Comparison of ENCODE assay signal across 9 mouse cellular contexts in the genomic region with DNA sequence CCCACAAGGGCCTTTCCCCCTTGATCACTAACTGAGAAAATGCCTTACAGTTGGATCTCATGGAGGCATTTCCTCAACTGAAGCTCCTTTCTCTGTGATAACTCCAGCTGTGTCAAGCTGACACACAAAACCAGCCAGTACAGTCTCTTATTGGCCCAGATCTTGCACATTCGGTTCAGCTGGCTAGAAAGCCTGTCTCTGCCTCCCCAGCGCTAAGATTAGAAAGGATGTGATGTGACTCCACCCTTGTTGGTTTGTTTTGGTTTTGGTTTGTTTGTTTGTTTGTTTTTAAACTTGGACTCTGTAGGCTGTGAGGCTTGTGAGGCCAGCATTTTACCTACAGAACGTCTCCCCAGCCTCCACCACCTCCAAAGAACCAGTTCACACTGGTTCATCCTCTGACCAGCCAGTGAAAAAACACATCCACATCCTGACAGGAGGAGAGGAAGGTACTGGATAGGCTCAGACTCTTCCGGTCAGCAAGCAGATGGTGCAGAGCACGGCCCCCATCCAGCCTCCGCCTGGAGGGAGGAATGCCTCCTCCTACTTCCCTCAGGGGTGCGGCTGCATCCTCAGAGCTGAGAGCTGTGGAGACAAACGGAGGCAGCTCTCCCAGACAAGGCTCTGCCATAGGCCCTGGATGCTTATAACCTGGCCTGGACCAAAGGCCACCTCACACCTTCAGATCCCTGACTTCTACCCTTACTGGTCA. TPM values are rescaled to one million over a fixed set of nuclear protein-coding genes. Genes with fewer than 3 reads are reported as not detected.
DNase-seq lines count a peak whose midpoint lies in the region; ATAC-seq and TF ChIP-seq lines count a peak whose summit lies in the region.
"Had no signal": no experiment of that assay in that cellular context is flagged by ENCODE, and none has a peak within 500 bp of the region (broad histone marks: within the 10 kb centered on the region; RNA-seq: fewer than 3 reads in every experiment).

No protein-coding gene starts in this region.

- H3K4me1 ChIP-seq in lung, embryonic 16.5 days (replicated peaks; ENCODE audit: control insufficient read depth, insufficient read depth, low read length) = no peaks in the 10 kb centered on the region
- no peaks in the 10 kb centered on the region for H3K4me1 ChIP-seq in lung, adult 2 months (ENCODE audit: control insufficient read depth, insufficient read depth, low read length)
- H3K4me1 ChIP-seq in forebrain, embryonic 12.5 days = peaks cover 18% of the 10 kb centered on the region
- H3K4me1 ChIP-seq in intestine, embryonic 15.5 days (replicated peaks) = peaks cover 12% of the 10 kb centered on the region

- no peak overlapping the region for H3K9ac ChIP-seq in lung, embryonic 16.5 days (ENCODE audit: low read length)
- no peak overlapping the region for H3K9ac ChIP-seq in forebrain, embryonic 12.5 days
- no peak overlapping the region for H3K9ac ChIP-seq in intestine, embryonic 15.5 days
- H3K9ac ChIP-seq: limb, embryonic 15.5 days had no signal

- no peak overlapping the region for H3K4me2 ChIP-seq in lung, embryonic 16.5 days (ENCODE audit: low read depth, low read length)
- no peak overlapping the region for H3K4me2 ChIP-seq in forebrain, embryonic 12.5 days
- peak overlapping the region; percentile 24 for H3K4me2 ChIP-seq in intestine, embryonic 15.5 days (replicated peaks)
- H3K4me2 ChIP-seq: limb, embryonic 15.5 days had no signal

- ATAC-seq in lung, embryonic 16.5 days (ENCODE audit: low read depth) = peak; percentile 78; the same call in 1 of the 2 replicates
- ATAC-seq in forebrain, embryonic 12.5 days (ENCODE audit: low FRiP score) = peak; percentile 52; the same call in 1 of the 2 replicates
- peak; percentile 46 for ATAC-seq in intestine, embryonic 15.5 days

- DNase-seq in lung, adult 2 months = no peak
- DNase-seq in retina, embryonic 14.5 days (ENCODE audit: low spot score) = peak; percentile 60
- no peak for DNase-seq in spleen, postnatal 14 days (ENCODE audit: low spot score in 2 of 2)
- no peak for DNase-seq in B cell, adult 2 months
- no peak for DNase-seq in thymus, postnatal 10 days (ENCODE audit: low spot score in 2 of 2)

- H3K27ac ChIP-seq in lung, embryonic 16.5 days (ENCODE audit: low read length) = no peak overlapping the region
- H3K27ac ChIP-seq in forebrain, embryonic 12.5 days = peak overlapping the region; percentile 31; the same call in 1 of the 2 replicates
- peak overlapping the region; percentile 44; the same call in 1 of the 2 replicates for H3K27ac ChIP-seq in intestine, embryonic 15.5 days
- H3K27ac ChIP-seq: limb, embryonic 15.5 days had no signal

- WGBS in lung, embryonic 16.5 days = 29% methylated on average over 8 of the region's 8 CpGs
- 32% methylated on average over 8 of the region's 8 CpGs for WGBS in lung, adult 2 months
- 54% methylated on average over 8 of the region's 8 CpGs for WGBS in forebrain, embryonic 12.5 days
- 26% methylated on average over 8 of the region's 8 CpGs for WGBS in intestine, embryonic 15.5 days

- H3K9me3 ChIP-seq in lung, embryonic 16.5 days (ENCODE audit: control insufficient read depth, low read length) = no peaks in the 10 kb centered on the region
- H3K9me3 ChIP-seq in forebrain, embryonic 12.5 days = no peaks in the 10 kb centered on the region
- no peaks in the 10 kb centered on the region for H3K9me3 ChIP-seq in intestine, embryonic 15.5 days
- H3K9me3 ChIP-seq: limb, embryonic 15.5 days had no signal

- no peak for TF ChIP-seq CTCF in lung, adult 2 months (IDR thresholded peaks at IDR 0.05; ENCODE audit: insufficient read depth, low read length)

- no peak for TF ChIP-seq POLR2A in lung, adult 2 months (IDR thresholded peaks at IDR 0.05; ENCODE audit: borderline replicate concordance, extremely low read depth, low read depth, low read length)

- no peak overlapping the region for H3K4me3 ChIP-seq in lung, embryonic 16.5 days (ENCODE audit: low read length)
- H3K4me3 ChIP-seq in lung, adult 2 months (replicated peaks; ENCODE audit: extremely low read depth, low read depth, low read length) = no peak overlapping the region
- H3K4me3 ChIP-seq in forebrain, embryonic 12.5 days (replicated peaks) = no peak overlapping the region
- H3K4me3 ChIP-seq in intestine, embryonic 15.5 days (replicated peaks) = no peak overlapping the region
- H3K4me3 ChIP-seq: limb, embryonic 15.5 days had no signal

- H3K27me3 ChIP-seq in lung, embryonic 16.5 days (ENCODE audit: control insufficient read depth, insufficient read depth, low read depth, low read length) = no peaks in the 10 kb centered on the region
- no peaks in the 10 kb centered on the region for H3K27me3 ChIP-seq in forebrain, embryonic 12.5 days
- no peaks in the 10 kb centered on the region for H3K27me3 ChIP-seq in intestine, embryonic 15.5 days (replicated peaks)
- H3K27me3 ChIP-seq: limb, embryonic 15.5 days had no signal

- H3K36me3 ChIP-seq in lung, embryonic 16.5 days (ENCODE audit: control insufficient read depth, insufficient read depth, low read length) = no peaks in the 10 kb centered on the region
- no peaks in the 10 kb centered on the region for H3K36me3 ChIP-seq in forebrain, embryonic 12.5 days (replicated peaks)
- H3K36me3 ChIP-seq in intestine, embryonic 15.5 days = no peaks in the 10 kb centered on the region
- H3K36me3 ChIP-seq: limb, embryonic 15.5 days had no signal

RNA-seq across cellular contexts. Expression of a gene that starts 9.7 kb away (rescaled TPM):
- polyA plus RNA-seq in lung, embryonic 16.5 days (2015; fragmentation: Nextera tagmentation; extraction: Ambion mirVana) = 5.5 and 5.9 TPM in 2 replicates
- polyA plus RNA-seq in lung, adult 2 months (2012; rRNA removed) = 10.8 and 14.4 TPM in 2 replicates
- polyA plus RNA-seq in forebrain, embryonic 12.5 days (2016; fragmentation: Nextera tagmentation; extraction: Ambion mirVana) = 1.8 and 2.2 TPM in 2 replicates
- 8.3 and 8.8 TPM in 2 replicates for polyA plus RNA-seq in intestine, embryonic 15.5 days (2015; fragmentation: Nextera tagmentation; extraction: Ambion mirVana)

RNA-seq across cellular contexts. Expression of a gene that starts 43.4 kb away (rescaled TPM):
- 274 and 285 TPM in 2 replicates for polyA plus RNA-seq in lung, embryonic 16.5 days (2015; fragmentation: Nextera tagmentation; extraction: Ambion mirVana)
- 90.4 and 99.5 TPM in 2 replicates for polyA plus RNA-seq in lung, adult 2 months (2012; rRNA removed)
- 275 and 281 TPM in 2 replicates for polyA plus RNA-seq in forebrain, embryonic 12.5 days (2016; fragmentation: Nextera tagmentation; extraction: Ambion mirVana)
- polyA plus RNA-seq in intestine, embryonic 15.5 days (2015; fragmentation: Nextera tagmentation; extraction: Ambion mirVana) = 327 and 358 TPM in 2 replicates

RNA-seq across cellular contexts. Expression of a gene that starts 43.5 kb away (rescaled TPM):
- 49.1 and 53.4 TPM in 2 replicates for polyA plus RNA-seq in lung, embryonic 16.5 days (2015; fragmentation: Nextera tagmentation; extraction: Ambion mirVana)
- polyA plus RNA-seq in lung, adult 2 months (2012; rRNA removed) = 26.5 and 35.7 TPM in 2 replicates
- 19.8 and 20.9 TPM in 2 replicates for polyA plus RNA-seq in forebrain, embryonic 12.5 days (2016; fragmentation: Nextera tagmentation; extraction: Ambion mirVana)
- polyA plus RNA-seq in intestine, embryonic 15.5 days (2015; fragmentation: Nextera tagmentation; extraction: Ambion mirVana) = 44.2 and 44.8 TPM in 2 replicates

RNA-seq across cellular contexts. Expression of a gene that starts 59.3 kb away (rescaled TPM):
- 0.25 and 0.39 TPM in 2 replicates for polyA plus RNA-seq in lung, embryonic 16.5 days (2015; fragmentation: Nextera tagmentation; extraction: Ambion mirVana)
- polyA plus RNA-seq in lung, adult 2 months (2012; rRNA removed) = 0.16 and 0.46 TPM in 2 replicates
- polyA plus RNA-seq in forebrain, embryonic 12.5 days (2016; fragmentation: Nextera tagmentation; extraction: Ambion mirVana) = not detected in 2 replicates
- not detected in 2 replicates for polyA plus RNA-seq in intestine, embryonic 15.5 days (2015; fragmentation: Nextera tagmentation; extraction: Ambion mirVana)
- polyA plus RNA-seq: limb, embryonic 15.5 days had no signal
